12 mouse cellular contexts compared by ENCODE assay signal in the genomic region with DNA sequence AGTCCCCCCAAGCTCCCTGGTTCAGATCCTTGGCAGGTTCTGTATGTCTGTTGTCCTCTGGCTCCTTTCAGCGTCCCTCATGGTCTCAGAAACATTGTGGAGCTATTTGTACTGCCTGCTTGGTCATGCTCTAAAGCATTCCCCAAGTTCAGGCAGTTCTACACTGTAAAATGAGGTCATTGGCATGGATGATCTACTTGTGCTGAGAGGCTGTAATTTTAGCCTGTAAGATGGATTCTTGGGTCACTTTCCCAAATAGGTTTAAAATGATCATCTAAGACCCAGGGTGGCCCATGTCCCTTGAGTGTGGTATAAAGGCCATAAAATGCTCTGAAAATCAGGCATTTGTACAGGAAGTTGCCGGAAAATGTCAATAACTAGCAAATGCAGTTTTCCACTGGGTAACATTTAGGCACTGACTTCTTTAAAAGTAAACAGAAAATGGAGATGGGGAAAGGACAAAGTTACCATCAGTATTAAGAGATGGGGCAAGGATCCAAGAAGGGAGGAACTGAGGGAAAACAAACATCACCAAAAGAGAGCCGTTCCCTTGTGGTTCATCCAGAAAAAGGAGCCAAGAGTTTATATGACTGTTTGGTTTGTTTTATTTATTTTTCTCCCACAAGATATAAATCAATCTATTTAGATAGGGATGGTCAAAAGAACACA.
DNase-seq lines count a peak whose midpoint lies in the region; ATAC-seq and TF ChIP-seq lines count a peak whose summit lies in the region.
"Had no signal": no experiment of that assay in that cellular context is flagged by ENCODE, and none has a peak within 500 bp of the region (broad histone marks: within the 10 kb centered on the region; RNA-seq: fewer than 3 reads in every experiment).

No protein-coding gene starts in this region.

- no peak for DNase-seq in gastrocnemius, adult 2 months
- no peak for DNase-seq in gastrocnemius, postnatal 14 days
- DNase-seq in lung, postnatal 4 days: no peak
- peak; percentile 24 for DNase-seq in lung, postnatal 36 days
- DNase-seq: adrenal gland, postnatal 25 days; cerebellum, postnatal 10 days had no signal

- no peaks in the 10 kb centered on the region for H3K36me3 ChIP-seq in lung, embryonic 15.5 days
- no peaks in the 10 kb centered on the region for H3K36me3 ChIP-seq in kidney, embryonic 16.5 days (ENCODE audit: insufficient read depth, low read length)
- H3K36me3 ChIP-seq in forebrain, embryonic 13.5 days (ENCODE audit: poor library complexity, severe bottlenecking): no peaks in the 10 kb centered on the region

- peaks cover 9% of the 10 kb centered on the region for H3K4me1 ChIP-seq in lung, embryonic 15.5 days
- peaks cover 14% of the 10 kb centered on the region; the same call in 1 of the 2 replicates for H3K4me1 ChIP-seq in kidney, embryonic 16.5 days (ENCODE audit: insufficient read depth, low read length)
- H3K4me1 ChIP-seq in forebrain, embryonic 13.5 days: peaks cover 13% of the 10 kb centered on the region

- peak overlapping the region; percentile 66 for H3K27ac ChIP-seq in gastrocnemius, adult 2 months
- peak overlapping the region; percentile 51 for H3K27ac ChIP-seq in lung, embryonic 15.5 days
- peak overlapping the region; percentile 59; the same call in 1 of the 2 replicates for H3K27ac ChIP-seq in kidney, embryonic 16.5 days (ENCODE audit: low read length)
- no peak overlapping the region for H3K27ac ChIP-seq in forebrain, embryonic 13.5 days

- peak; percentile 79; the same call in 1 of the 2 replicates for ATAC-seq in lung, embryonic 15.5 days (ENCODE audit: borderline replicate concordance, extremely low read depth, low FRiP score, low TSS enrichment)
- ATAC-seq in kidney, embryonic 16.5 days (ENCODE audit: low FRiP score, low TSS enrichment): peak; percentile 95
- no peak for ATAC-seq in megakaryocyte-erythroid progenitor cell, adult 5-6 weeks (replicated peaks; ENCODE audit: low FRiP score, low TSS enrichment, poor library complexity, severe bottlenecking)
- no peak; the same call in 1 of the 2 replicates for ATAC-seq in forebrain, embryonic 13.5 days

- no peaks in the 10 kb centered on the region for H3K9me3 ChIP-seq in lung, embryonic 15.5 days
- H3K9me3 ChIP-seq in kidney, embryonic 16.5 days (ENCODE audit: low read length): no peaks in the 10 kb centered on the region
- no peaks in the 10 kb centered on the region for H3K9me3 ChIP-seq in forebrain, embryonic 13.5 days (replicated peaks)

- no peak for TF ChIP-seq CTCF in gastrocnemius, adult 2 months (IDR thresholded peaks at IDR 0.05)

- H3K9ac ChIP-seq in lung, embryonic 15.5 days: no peak overlapping the region
- no peak overlapping the region for H3K9ac ChIP-seq in kidney, embryonic 16.5 days (replicated peaks; ENCODE audit: low read length)
- no peak overlapping the region for H3K9ac ChIP-seq in forebrain, embryonic 13.5 days

- H3K4me2 ChIP-seq in lung, embryonic 15.5 days: no peak overlapping the region
- H3K4me2 ChIP-seq in kidney, embryonic 16.5 days (replicated peaks; ENCODE audit: low read depth, low read length): no peak overlapping the region
- H3K4me2 ChIP-seq in forebrain, embryonic 13.5 days: no peak overlapping the region
- H3K4me2 ChIP-seq: liver, embryonic 11.5 days had no signal

- WGBS in lung, embryonic 15.5 days: 39% methylated on average over 3 of the region's 3 CpGs
- 22% methylated on average over 3 of the region's 3 CpGs for WGBS in kidney, embryonic 16.5 days
- 74% methylated on average over 3 of the region's 3 CpGs for WGBS in forebrain, embryonic 13.5 days

- no peaks in the 10 kb centered on the region for H3K27me3 ChIP-seq in lung, embryonic 15.5 days
- no peaks in the 10 kb centered on the region for H3K27me3 ChIP-seq in kidney, embryonic 16.5 days (ENCODE audit: insufficient read depth, low read length)
- no peaks in the 10 kb centered on the region for H3K27me3 ChIP-seq in forebrain, embryonic 13.5 days

- H3K4me3 ChIP-seq in gastrocnemius, adult 2 months: no peak overlapping the region
- no peak overlapping the region for H3K4me3 ChIP-seq in lung, embryonic 15.5 days
- H3K4me3 ChIP-seq in kidney, embryonic 16.5 days (ENCODE audit: low read length): no peak overlapping the region
- H3K4me3 ChIP-seq in forebrain, embryonic 13.5 days: no peak overlapping the region
- H3K4me3 ChIP-seq: layer of hippocampus, adult 2 months had no signal

- intact Hi-C loops in gastrocnemius, adult 2 months (cut with DNase I): no loop called here
- intact Hi-C loops in gastrocnemius, postnatal 14 days (cut with DNase I; ENCODE audit: low total_unique reads): no loop called here

Comparison
In these comparisons a context has a peak if more than half of its experiments do, and no peak if none do; other contexts are left out.
1. ATAC-seq: peak in lung, embryonic 15.5 days (single experiment) and kidney, embryonic 16.5 days (single experiment); none in megakaryocyte-erythroid progenitor cell, adult 5-6 weeks (single experiment) and forebrain, embryonic 13.5 days (single experiment).